Mouse (Mus musculus) cortical plate, adult 2 months (tissue): ENCODE measurements around the gene Cygb.

Source experiments
- CTCF ChIP-seq: fragments of 200-500 bp; IDR thresholded peaks from 2 replicates; pipeline ENCODE4 v1.5.1; 2011; ENCODE audit warnings: mild to moderate bottlenecking, control low read depth, low read length; ENCODE audit not compliant: insufficient read depth; ENCODE audit errors: extremely low read depth
- POLR2A ChIP-seq: fragments of 200-500 bp; IDR thresholded peaks from 2 replicates; pipeline ENCODE4 v1.6.1; 2011; ENCODE audit warnings: mild to moderate bottlenecking, low read length, control low read depth; ENCODE audit not compliant: insufficient read depth; ENCODE audit errors: extremely low read depth

DNA sequence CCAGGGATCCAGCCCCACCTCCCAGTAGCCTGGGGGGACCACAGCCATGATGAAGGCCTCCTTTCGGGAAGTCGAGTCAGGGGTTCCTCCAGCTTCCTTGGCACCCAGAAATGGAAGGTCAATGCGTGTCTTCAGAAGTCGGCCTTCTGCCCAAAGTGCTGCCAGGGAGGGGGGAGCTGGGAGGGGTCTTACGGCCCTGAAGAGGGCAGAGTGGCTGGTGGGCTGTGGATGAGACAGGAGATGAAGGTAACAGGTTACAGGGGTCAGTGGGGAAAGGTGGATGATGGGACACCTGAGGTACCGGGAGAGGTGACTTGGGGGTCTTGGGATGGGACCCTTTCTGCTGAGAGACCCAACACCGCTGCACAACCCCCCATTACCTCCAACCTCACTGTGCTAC lies 7.3 kb downstream of the Cygb start:
- no peak for TF ChIP-seq CTCF
- no peak for TF ChIP-seq POLR2A
